Mouse (Mus musculus) stomach, embryonic 14.5 days (tissue): ENCODE measurements around the gene Syt1. TPM values are rescaled to one million over a fixed set of nuclear protein-coding genes. Genes with fewer than 3 reads are reported as not detected.
A peak's percentile ranks its signal among the peaks of the same experiment; 100 is the strongest.

Experiments used
- ATAC-seq: fragments of 200-750 bp; cut with Nextera tagmentation; 2 replicates; pipeline ENCODE4 v1.8.0; 2017; ENCODE audit warnings: low read depth, moderate TSS enrichment; ENCODE audit not compliant: insufficient number of reproducible peaks, insufficient read depth, low FRiP score
- H3K27ac ChIP-seq: fragments of 300-500 bp; sonication (generic); 2 replicates; pipeline ENCODE4 v1.5.1; 2014; ENCODE audit warnings: mild to moderate bottlenecking, low read length, moderate library complexity, mixed read lengths
- H3K27me3 ChIP-seq: fragments of 300-500 bp; sonication (generic); 2 replicates; pipeline ENCODE4 v1.6.1; 2014; ENCODE audit warnings: low read length, control low read depth, mixed read lengths; ENCODE audit not compliant: control insufficient read depth, insufficient read depth
- H3K36me3 ChIP-seq: fragments of 300-500 bp; sonication (generic); 2 replicates; pipeline ENCODE4 v1.6.1; 2014; ENCODE audit warnings: mild to moderate bottlenecking, control low read depth, low read length, moderate library complexity, mixed read lengths; ENCODE audit not compliant: control insufficient read depth, insufficient read depth
- H3K4me1 ChIP-seq: fragments of 300-500 bp; sonication (generic); 2 replicates; pipeline ENCODE4 v1.6.1; 2014; ENCODE audit warnings: low read length, control low read depth, mixed read lengths; ENCODE audit not compliant: control insufficient read depth, insufficient read depth
- H3K4me2 ChIP-seq: fragments of 300-500 bp; sonication (generic); replicated peaks from 2 replicates; pipeline ENCODE4 v1.6.1; 2014; ENCODE audit warnings: low read depth, low read length, control low read depth
- H3K4me3 ChIP-seq: fragments of 300-500 bp; sonication (generic); 2 replicates; pipeline ENCODE4 v1.5.1; 2014; ENCODE audit warnings: low read depth, low read length, control low read depth
- H3K9ac ChIP-seq: fragments of 300-500 bp; sonication (generic); replicated peaks from 2 replicates; pipeline ENCODE4 v1.6.1; 2014; ENCODE audit warnings: low read depth, mild to moderate bottlenecking, control low read depth, low read length, moderate library complexity, mixed read lengths
- H3K9me3 ChIP-seq: fragments of 300-500 bp; sonication (generic); 2 replicates; pipeline ENCODE4 v1.6.1; 2016; ENCODE audit warnings: low read depth, low read length, control low read depth; ENCODE audit not compliant: control insufficient read depth
- WGBS: fragments of 180-500 bp; shearing (Covaris S2); extraction: QIAGEN DNeasy Blood & Tissue Kit; methylation state at CpG from one replicate; pipeline ENCODE4 v1.1.7; 2014; 5-methylcytosine and 5-hydroxymethylcytosine counted together
- polyA plus RNA-seq: library from polyadenylated mRNA; unstranded; fragments of >200 nt; fragmentation: Nextera tagmentation; extraction: Ambion mirVana; gene quantifications from 2 replicates; pipeline ENCODE4 v1.2.1, GENCODE M21; 2014

The Syt1 gene
- polyA plus RNA-seq, 1 experiment from 2014 or later, result 12.7 TPM

DNA sequence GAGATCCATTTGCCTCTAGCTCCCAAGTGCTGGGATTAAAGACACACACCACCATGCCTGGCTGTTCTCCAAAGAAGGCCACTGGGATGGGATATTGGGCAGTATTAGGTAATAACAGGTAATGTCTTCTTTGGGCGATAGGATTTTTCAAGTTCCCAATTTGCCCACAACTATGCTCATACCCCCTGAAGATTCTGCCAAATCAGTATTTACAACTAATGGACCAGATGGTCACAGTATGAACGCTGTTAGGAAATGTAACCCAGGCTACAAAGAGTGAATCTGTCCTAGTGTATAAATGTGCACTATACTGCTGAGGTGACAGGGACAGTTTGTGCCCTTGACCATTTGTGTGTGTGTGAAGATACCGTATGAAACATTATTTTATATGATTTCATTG, 421.9 kb downstream of the Syt1 start:
- Histone ChIP-seq H3K36me3 (no peaks in the 10 kb centered on the region), H3K9me3 (no peaks in the 10 kb centered on the region), H3K27me3 (no peaks in the 10 kb centered on the region), H3K27ac (no peak overlapping the region), H3K4me2 (no peak overlapping the region), H3K4me1 (no peaks in the 10 kb centered on the region), H3K4me3 (no peak overlapping the region), H3K9ac (no peak overlapping the region)
- WGBS, result 91% methylated on average over 3 of the region's 3 CpGs
- ATAC-seq, result no peak

DNA sequence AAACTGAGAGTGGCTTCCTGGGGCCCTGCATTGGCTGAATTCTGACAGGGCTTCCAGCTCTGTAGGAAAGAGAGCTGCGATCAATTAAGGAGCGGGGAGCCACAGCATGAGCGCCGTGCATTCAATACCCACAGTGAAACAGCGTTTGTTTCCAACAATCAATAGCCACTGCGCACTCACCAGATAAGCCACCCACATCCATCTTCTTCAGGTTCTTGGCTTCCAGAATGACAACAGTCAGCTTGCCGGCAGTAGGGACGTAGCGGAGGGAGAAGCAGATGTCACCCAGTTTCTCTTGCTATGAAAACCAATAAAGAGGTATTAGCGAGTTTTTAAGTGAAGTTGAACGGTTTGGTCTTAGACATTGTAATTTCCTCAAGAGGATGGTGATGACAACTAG, 427.1 kb downstream of the Syt1 start:
- Histone ChIP-seq H3K9ac (no peak overlapping the region), H3K9me3 (no peaks in the 10 kb centered on the region), H3K4me1 (no peaks in the 10 kb centered on the region), H3K4me3 (no peak overlapping the region), H3K27me3 (no peaks in the 10 kb centered on the region), H3K27ac (no peak overlapping the region), H3K4me2 (0 out of 2 replicates have a peak overlapping the region, but pooled peaks have one; percentile 5), H3K36me3 (no peaks in the 10 kb centered on the region)
- no peak for ATAC-seq
- WGBS, result 37% methylated on average over 11 of the region's 11 CpGs

DNA sequence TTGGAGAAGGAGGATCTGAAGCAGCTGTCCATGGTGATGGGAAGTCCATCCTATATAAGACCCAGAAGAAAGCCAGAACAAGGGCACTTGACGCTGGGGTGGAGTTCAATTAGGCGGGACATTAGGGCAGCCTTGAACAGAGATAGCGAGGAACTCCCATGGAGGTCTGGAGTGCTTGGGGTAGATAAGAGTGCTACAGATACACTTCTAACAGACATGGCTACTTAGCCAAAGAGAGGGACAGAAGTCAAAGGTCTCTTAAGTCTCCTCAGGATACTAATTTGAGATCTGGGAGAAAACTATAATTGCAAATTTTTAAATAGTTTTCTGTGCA, 428.4 kb downstream of the Syt1 start:
- H3K27ac ChIP-seq, result no peak overlapping the region
- 77% methylated on average over 3 of the region's 3 CpGs for WGBS
- ATAC-seq, result peak; percentile 67; the same call in 1 of the 2 replicates

DNA sequence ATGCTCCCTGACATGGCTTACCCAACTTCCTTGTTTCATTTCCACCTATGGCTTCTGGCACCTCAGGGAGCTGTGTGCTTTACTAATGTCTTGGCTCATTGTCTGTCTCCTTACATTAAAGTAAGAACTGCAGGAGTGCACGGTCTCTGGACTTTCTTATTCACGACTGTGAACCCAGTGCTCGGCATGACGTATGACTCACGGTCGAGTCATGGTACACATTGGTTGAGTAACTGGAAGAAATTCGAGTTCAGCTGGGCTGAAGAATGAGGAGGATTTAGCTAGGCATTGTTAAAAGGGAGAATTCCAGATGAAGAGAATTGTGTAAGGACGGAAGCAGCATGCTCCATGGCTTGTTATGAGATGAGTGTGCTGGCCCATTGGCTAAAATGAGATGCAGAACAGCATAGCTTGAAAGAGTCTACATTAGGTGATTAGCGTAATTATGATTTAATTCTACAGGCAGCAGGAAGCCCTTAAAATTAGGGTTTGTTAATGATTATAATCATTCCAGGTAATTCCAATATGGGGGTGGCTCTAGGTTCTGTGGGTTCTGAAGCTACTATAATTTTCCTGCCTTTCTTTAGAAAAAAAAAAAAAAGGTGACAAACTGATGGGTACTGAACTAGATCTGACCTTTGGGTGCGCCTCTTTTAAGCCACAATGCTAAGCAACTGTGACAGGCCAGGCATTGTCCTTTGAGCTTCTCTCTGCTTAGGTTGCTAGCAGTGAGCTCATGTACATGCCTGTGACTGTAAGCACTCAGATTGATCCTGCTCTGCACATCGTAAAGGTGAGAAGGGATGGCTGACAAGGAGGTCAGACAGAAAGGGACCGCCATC, 429.0 kb downstream of the Syt1 start:
- no peak overlapping the region; the same call in 1 of the 2 replicates for H3K27ac ChIP-seq
- no peaks in the 10 kb centered on the region for H3K27me3 ChIP-seq
- 68% methylated on average over 12 of the region's 12 CpGs for WGBS
- no peak overlapping the region for H3K9ac ChIP-seq
- no peaks in the 10 kb centered on the region for H3K4me1 ChIP-seq
- H3K4me3 ChIP-seq, result no peak overlapping the region
- no peaks in the 10 kb centered on the region for H3K36me3 ChIP-seq
- H3K9me3 ChIP-seq, result no peaks in the 10 kb centered on the region
- peak; percentile 37; the same call in 1 of the 2 replicates for ATAC-seq
- no peak overlapping the region for H3K4me2 ChIP-seq

More for the DNA sequence above, 428.4 kb downstream of the Syt1 start:
- Histone ChIP-seq H3K9me3 (no peaks in the 10 kb centered on the region), H3K4me3 (no peak overlapping the region), H3K9ac (no peak overlapping the region), H3K36me3 (no peaks in the 10 kb centered on the region), H3K4me1 (no peaks in the 10 kb centered on the region), H3K4me2 (no peak overlapping the region), H3K27me3 (no peaks in the 10 kb centered on the region)

DNA sequence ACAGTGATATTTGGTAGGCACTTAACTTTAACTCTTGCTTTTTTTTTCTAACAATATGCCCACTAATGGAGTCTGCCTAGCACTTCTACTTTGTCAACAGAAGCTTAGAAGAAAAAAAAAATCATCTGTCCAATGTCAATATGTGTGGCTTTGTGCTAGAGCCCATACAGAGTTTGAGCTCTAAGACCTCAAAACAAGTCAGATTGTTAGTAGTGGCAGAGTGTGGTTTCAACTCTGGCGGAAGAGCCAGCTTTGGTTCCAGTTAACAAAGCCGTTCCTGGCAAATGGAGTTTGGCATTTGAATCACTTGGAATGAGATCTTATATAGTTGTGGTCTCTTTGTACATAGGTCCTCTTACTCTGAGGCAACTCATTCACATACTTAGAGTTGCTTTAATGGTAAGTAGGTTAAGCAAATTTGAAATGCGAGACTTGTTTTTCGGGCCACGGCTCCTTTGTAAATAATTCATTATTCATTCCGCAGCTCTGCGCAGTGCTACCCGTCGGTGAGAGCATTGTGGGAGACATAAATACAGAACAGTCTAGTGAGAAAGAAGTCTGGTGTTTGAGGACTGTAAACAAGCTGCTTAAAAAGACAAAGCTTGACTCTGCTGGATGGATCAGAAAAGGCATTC, 429.9 kb downstream of the Syt1 start:
- Histone ChIP-seq H3K9ac (no peak overlapping the region), H3K4me3 (no peak overlapping the region), H3K4me1 (no peaks in the 10 kb centered on the region), H3K9me3 (no peaks in the 10 kb centered on the region), H3K36me3 (no peaks in the 10 kb centered on the region), H3K27ac (no peak overlapping the region; the same call in 1 of the 2 replicates), H3K27me3 (no peaks in the 10 kb centered on the region), H3K4me2 (no peak overlapping the region)
- no peak for ATAC-seq
- WGBS, result 70% methylated on average over 9 of the region's 9 CpGs

DNA sequence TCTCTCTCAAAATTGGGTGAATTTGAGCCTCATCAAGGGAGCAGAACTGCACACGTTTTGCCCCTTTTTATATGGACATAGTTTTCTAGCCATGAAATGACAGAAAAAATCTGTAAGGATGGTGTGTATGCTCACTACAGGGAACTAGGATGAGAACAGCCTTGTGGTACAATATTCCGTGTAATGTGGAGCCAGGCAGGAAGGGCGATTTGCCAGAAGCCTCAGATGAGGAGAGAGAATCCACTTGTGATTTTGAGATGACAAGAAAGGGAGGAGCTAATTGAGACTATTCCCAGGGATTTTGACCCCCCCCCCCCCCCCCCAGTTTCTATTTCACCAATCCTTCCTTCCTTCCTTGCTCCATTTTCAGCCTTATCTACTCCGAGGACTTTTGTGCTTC, 431.4 kb downstream of the Syt1 start:
- no peak for ATAC-seq

DNA sequence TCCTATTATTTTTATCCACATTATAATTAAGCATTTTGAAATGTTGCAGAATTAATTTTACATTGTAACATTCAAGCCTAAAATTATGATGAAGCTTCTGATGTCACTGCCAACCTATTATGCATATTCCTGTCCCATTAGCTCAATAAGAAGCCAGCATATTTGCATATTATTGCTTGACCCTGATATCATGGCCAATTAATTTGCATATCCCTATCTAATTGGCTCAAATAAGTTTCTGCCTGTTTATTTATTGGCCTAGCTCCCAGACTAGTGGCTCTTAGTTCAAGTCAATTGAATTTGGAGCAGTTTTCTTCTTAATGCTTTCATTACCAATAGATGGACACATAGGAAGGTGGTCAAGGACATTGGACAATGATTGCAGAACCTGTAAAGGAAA, 433.2 kb downstream of the Syt1 start:
- H3K4me3 ChIP-seq, result no peak overlapping the region
- no peak overlapping the region for H3K4me2 ChIP-seq
- no peak overlapping the region for H3K27ac ChIP-seq
- no peaks in the 10 kb centered on the region for H3K4me1 ChIP-seq
- no peak for ATAC-seq
- no peaks in the 10 kb centered on the region for H3K9me3 ChIP-seq
- no peaks in the 10 kb centered on the region for H3K27me3 ChIP-seq
- no peak overlapping the region for H3K9ac ChIP-seq
- no peaks in the 10 kb centered on the region for H3K36me3 ChIP-seq

More for the DNA sequence above, 431.4 kb downstream of the Syt1 start:
- Histone ChIP-seq H3K4me1 (no peaks in the 10 kb centered on the region), H3K27ac (no peak overlapping the region), H3K27me3 (no peaks in the 10 kb centered on the region), H3K4me2 (no peak overlapping the region), H3K36me3 (no peaks in the 10 kb centered on the region), H3K9ac (no peak overlapping the region), H3K4me3 (no peak overlapping the region), H3K9me3 (no peaks in the 10 kb centered on the region)
- 72% methylated on average over 4 of the region's 4 CpGs for WGBS

DNA sequence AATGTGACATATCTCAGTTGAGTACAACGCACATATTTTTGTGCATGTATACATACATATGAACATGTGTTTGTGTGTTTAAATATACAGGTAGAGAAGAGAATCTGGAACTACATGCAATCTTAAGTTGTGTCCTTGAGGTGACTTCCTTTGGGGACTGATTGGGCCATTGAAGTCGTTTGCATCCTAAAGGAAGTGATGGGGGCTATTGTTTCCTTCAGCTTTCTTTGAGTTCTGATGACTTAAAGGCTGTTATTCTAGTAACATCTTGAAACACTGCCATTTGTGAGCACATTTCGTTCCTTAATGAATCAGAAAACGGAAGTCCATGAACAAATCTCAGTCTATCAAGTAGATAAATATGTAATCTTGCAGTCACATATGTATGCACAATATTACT, 438.0 kb downstream of the Syt1 start:
- Histone ChIP-seq H3K9me3 (no peaks in the 10 kb centered on the region), H3K36me3 (no peaks in the 10 kb centered on the region), H3K4me2 (no peak overlapping the region)

More for the DNA sequence above, 438.0 kb downstream of the Syt1 start:
- no peak for ATAC-seq
- no peak overlapping the region for H3K9ac ChIP-seq
- no peak overlapping the region for H3K4me3 ChIP-seq
- no peaks in the 10 kb centered on the region for H3K4me1 ChIP-seq
- H3K27me3 ChIP-seq, result no peaks in the 10 kb centered on the region
- WGBS, result 82% methylated on average over 4 of the region's 4 CpGs
- H3K27ac ChIP-seq, result no peak overlapping the region
